ENCODE assay signal across 18 mouse cellular contexts in genomic region chr1:178894081-178894401, GRCm38 (mm10).
"Had no signal": no experiment of that assay in that cellular context is flagged by ENCODE, and none has a peak within 500 bp of the region (broad histone marks: within the 10 kb centered on the region; RNA-seq: fewer than 3 reads in every experiment).

No protein-coding gene starts in this region.

- H3K27me3 ChIP-seq: midbrain, embryonic 12.5 days; neural tube, embryonic 13.5 days; neural tube, embryonic 15.5 days had no signal

- H3K27ac ChIP-seq: midbrain, embryonic 10.5 days; midbrain, embryonic 12.5 days; neural tube, embryonic 13.5 days; neural tube, embryonic 15.5 days had no signal

- ATAC-seq: midbrain, embryonic 16.5 days had no signal

- H3K4me2 ChIP-seq: lung, embryonic 14.5 days; midbrain, embryonic 12.5 days; neural tube, embryonic 13.5 days; neural tube, embryonic 15.5 days had no signal

- DNase-seq: lung, adult 18-20 months; lung, embryonic 14.5 days; lung, postnatal 10 days; lung, postnatal 4 days; midbrain, embryonic 14.5 days; right cerebral cortex, adult 18-20 months; right cerebral cortex, postnatal 25 days; right cerebral cortex, postnatal 4 days; spleen, adult 18-20 months; thymus, adult 18-20 months; thymus, postnatal 14 days; thymus, postnatal 36 days had no signal

- H3K9me3 ChIP-seq: midbrain, embryonic 10.5 days; midbrain, embryonic 12.5 days; neural tube, embryonic 13.5 days; neural tube, embryonic 15.5 days had no signal

- H3K9ac ChIP-seq: lung, embryonic 14.5 days; midbrain, embryonic 12.5 days; neural tube, embryonic 13.5 days; neural tube, embryonic 15.5 days had no signal

- H3K4me1 ChIP-seq: midbrain, embryonic 10.5 days had no signal

- H3K36me3 ChIP-seq: midbrain, embryonic 10.5 days; midbrain, embryonic 12.5 days; neural tube, embryonic 13.5 days; neural tube, embryonic 15.5 days had no signal

- H3K4me3 ChIP-seq: midbrain, embryonic 10.5 days; midbrain, embryonic 12.5 days; myocyte; neural tube, embryonic 13.5 days; neural tube, embryonic 15.5 days had no signal
